Mouse (Mus musculus) spleen, adult 2 months (tissue): ENCODE measurements at regions not wholly inside any gene's neighbourhood (a gene's known extent, or its start where the extent isn't known, plus 50 kb on each side); places are given as distances from the start of the nearest gene placed in this dataset.

Experiments
- DNase-seq, 2 experiments: peaks; one replicate each; pipeline versions ENCODE4 v3.0.0 to v3.0.0-alpha.2; 2012 to 2021; ENCODE audit warnings: low spot score in 2 of 2, low read depth in 1 of 2
- H3K27ac ChIP-seq: fragments of 200-500 bp; 2 replicates; pipeline ENCODE4 v1.5.1; 2012; ENCODE audit warnings: low read length, inconsistent platforms; ENCODE audit not compliant: insufficient read depth
- H3K27me3 ChIP-seq: fragments of 200-500 bp; 2 replicates; pipeline ENCODE4 v1.6.1; 2012; ENCODE audit warnings: mild to moderate bottlenecking, moderate library complexity, low read length, inconsistent platforms; ENCODE audit not compliant: control insufficient read depth, insufficient read depth
- H3K36me3 ChIP-seq: fragments of 200-500 bp; 2 replicates; pipeline ENCODE4 v1.6.1; 2012; ENCODE audit warnings: mild to moderate bottlenecking, low read length, inconsistent platforms; ENCODE audit not compliant: control insufficient read depth, insufficient read depth
- H3K4me1 ChIP-seq: fragments of 200-500 bp; 2 replicates; pipeline ENCODE4 v1.6.1; 2011; ENCODE audit warnings: inconsistent platforms; ENCODE audit not compliant: control insufficient read depth, insufficient read depth, insufficient read length
- H3K4me3 ChIP-seq: fragments of 200-500 bp; 2 replicates; pipeline ENCODE4 v1.5.1; 2011; ENCODE audit warnings: mild to moderate bottlenecking, inconsistent platforms; ENCODE audit not compliant: insufficient read depth, insufficient read length; ENCODE audit errors: extremely low read depth
- CTCF ChIP-seq: fragments of 200-500 bp; IDR thresholded peaks from 2 replicates; pipeline ENCODE4 v1.5.1; 2011; ENCODE audit warnings: mild to moderate bottlenecking, inconsistent platforms; ENCODE audit not compliant: insufficient read depth, insufficient read length, insufficient replicate concordance; ENCODE audit errors: extremely low read depth
- POLR2A ChIP-seq: fragments of 200-500 bp; IDR thresholded peaks from 2 replicates; pipeline ENCODE4 v1.6.1; 2011; ENCODE audit warnings: low read depth, low read length, inconsistent platforms
- WGBS: fragments of 180-500 bp; shearing (Covaris S2); methylation state at CpG from one replicate; pipeline ENCODE4 v1.1.7; 2018; 5-methylcytosine and 5-hydroxymethylcytosine counted together

DNA sequence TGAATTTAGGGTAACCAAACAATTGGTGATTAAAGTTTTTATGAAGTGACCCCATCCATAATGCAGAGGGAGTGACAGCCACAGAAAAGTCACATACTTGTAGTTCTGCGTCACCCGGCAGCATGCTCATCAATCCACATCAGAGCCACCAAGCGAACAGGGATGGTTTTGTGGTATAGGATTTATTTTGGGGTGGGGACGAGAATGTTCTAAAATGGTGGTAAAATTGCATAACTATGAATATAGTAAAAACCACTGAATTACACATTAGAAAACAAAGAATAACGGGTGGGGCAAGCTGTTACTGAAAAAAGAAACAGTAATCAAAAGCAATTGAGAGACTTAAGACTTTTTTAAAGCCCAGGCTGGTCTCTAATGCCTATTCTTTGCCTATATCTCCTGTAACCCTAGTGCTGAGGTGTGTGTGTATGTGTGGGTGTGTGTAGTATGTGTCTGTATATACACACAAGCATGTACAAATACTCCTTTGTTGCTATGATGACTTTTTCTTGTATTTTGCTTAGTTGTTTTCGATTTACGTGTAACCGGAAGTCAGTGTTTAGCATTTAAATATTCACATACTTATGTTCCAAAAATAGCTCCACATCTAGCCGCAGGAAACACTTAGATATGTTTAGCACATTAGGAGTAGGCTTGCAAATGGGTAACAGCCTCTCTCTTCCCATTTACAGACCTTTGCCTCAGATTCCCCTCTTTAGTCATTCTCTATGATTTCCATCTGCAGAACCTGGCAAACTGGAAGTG lies 57.4 kb upstream of the Jak2 start:
- Histone ChIP-seq H3K36me3 (no peaks in the 10 kb centered on the region), H3K4me1 (peaks cover 4% of the 10 kb centered on the region), H3K27me3 (no peaks in the 10 kb centered on the region), H3K4me3 (no peak overlapping the region), H3K27ac (no peak overlapping the region)
- DNase-seq = peak in 1 of 2 experiments; percentile 8
- TF ChIP-seq POLR2A (no peak), CTCF (no peak)
- 46% methylated on average over 9 of the region's 9 CpGs for WGBS

DNA sequence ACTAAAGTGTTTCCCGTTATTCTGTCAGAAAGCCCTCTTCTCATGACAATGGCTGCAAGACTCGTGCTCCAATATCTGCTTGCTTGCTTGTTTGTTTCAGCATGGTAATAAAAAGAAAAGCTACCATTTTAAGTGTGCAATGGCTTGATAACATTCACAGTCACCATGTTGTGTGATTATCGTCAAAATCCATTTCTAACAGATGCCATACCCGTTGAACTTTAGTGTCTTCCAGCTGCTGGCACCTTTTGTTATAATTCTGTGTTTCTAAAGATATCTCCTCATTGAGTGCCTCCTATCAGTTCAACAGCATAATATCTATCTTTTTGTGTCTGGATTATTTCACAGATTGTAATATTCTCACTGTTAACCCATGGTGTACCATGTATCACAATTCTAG lies 55.4 kb upstream of the Jak2 start:
- Histone ChIP-seq H3K4me1 (peaks cover 4% of the 10 kb centered on the region), H3K4me3 (no peak overlapping the region), H3K27me3 (no peaks in the 10 kb centered on the region), H3K36me3 (no peaks in the 10 kb centered on the region), H3K27ac (no peak overlapping the region)
- TF ChIP-seq CTCF (no peak), POLR2A (no peak)
- 81% methylated on average over 4 of the region's 4 CpGs for WGBS
- no peak for DNase-seq

DNA sequence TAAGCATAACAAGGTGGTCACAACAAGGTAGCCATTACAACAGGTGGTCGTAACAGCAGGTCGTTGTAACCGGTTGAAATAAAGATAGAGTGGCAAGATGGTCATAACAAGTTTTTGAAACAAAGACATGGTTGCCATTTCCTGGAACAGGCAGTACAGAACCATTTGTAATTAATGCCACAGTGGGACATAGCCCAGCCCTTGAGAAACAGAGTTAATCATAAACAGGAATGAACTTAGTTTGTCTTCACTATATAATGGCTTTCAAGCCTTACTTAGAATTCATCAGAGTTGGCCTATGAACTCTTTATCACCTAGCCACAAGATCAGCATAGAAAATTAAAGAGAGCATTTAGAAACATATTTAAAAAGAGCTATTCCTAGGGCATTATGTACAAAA lies 53.0 kb upstream of the Jak2 start:
- Histone ChIP-seq H3K4me3 (no peak overlapping the region), H3K27ac (no peak overlapping the region), H3K36me3 (no peaks in the 10 kb centered on the region), H3K27me3 (no peaks in the 10 kb centered on the region), H3K4me1 (peaks cover 4% of the 10 kb centered on the region)
- DNase-seq = no peak
- WGBS = 93% methylated on average over 3 of the region's 3 CpGs
- no peak for TF ChIP-seq CTCF
- no peak for TF ChIP-seq POLR2A

DNA sequence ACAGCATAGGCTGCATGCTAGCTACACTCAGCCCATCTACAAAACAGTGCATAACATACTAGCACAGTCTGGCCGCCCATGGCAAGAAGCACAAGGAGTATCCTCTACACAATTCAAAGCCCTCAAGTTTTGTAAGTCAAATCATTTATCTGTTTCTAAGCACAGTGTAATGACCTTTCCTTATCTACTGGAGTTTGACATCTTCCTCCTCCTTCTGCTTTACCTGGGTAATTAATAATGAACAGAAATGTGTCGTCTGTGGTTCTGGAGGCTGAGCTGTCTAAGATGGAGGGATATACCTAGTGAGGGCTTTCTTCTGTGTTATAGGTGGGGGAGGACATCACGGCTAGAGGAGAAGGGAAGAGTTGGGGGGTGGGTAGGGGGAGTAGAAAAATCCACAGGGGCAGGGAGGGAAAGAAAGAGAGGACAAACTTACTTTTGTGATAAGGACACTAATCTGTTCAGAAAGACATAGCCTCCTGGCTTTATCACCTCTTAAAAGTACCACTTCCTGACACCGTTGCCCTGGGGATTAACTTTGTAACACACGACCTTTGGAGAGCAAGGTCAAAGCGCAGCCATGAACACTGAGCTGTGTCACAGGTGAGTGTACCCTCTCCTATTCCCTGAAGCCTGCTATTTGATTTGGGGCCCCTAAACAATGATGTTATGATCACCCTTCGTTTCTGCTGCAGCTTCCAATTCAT lies 52.4 kb upstream of the Jak2 start:
- WGBS = 78% methylated on average over 7 of the region's 7 CpGs
- H3K27ac ChIP-seq = no peak overlapping the region

DNA sequence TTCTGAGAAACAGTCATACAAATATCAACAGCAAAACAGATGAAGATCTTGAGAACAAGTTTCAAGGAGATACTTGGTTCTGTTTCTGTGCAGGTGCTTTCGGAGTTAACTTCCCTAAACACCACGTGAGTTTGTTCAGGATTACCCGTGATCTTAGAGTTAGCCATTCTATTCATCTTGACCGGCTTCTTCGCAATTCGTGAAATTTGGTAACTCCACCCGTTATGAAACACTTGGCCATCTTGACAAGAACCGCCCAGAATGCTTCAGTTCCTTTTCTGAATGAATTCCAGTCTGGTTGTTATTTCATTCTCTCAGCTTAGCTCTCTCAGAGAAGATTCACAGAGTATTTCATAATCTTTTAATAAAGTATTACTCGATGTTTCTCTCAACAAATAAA lies 50.0 kb upstream of the Jak2 start:
- Histone ChIP-seq H3K4me1 (no peaks in the 10 kb centered on the region), H3K36me3 (no peaks in the 10 kb centered on the region), H3K4me3 (no peak overlapping the region), H3K27me3 (no peaks in the 10 kb centered on the region), H3K27ac (no peak overlapping the region)
- no peak for DNase-seq
- WGBS = 87% methylated on average over 9 of the region's 9 CpGs
- TF ChIP-seq POLR2A (no peak), CTCF (no peak)

More for the DNA sequence above, 52.4 kb upstream of the Jak2 start:
- Histone ChIP-seq H3K36me3 (no peaks in the 10 kb centered on the region), H3K4me1 (peaks cover 4% of the 10 kb centered on the region), H3K4me3 (no peak overlapping the region), H3K27me3 (no peaks in the 10 kb centered on the region)
- TF ChIP-seq POLR2A (no peak), CTCF (no peak)
- DNase-seq = no peak
